Mouse (Mus musculus) CH12.LX (cell line): ENCODE measurements at regions not wholly inside any gene's neighbourhood (a gene's known extent, or its start where the extent isn't known, plus 50 kb on each side); places are given as distances from the start of the nearest gene placed in this dataset.

Source experiments
- CHD2 ChIP-seq: IDR thresholded peaks from 2 replicates; pipeline ENCODE4 v1.6.1; 2011; ENCODE audit warnings: low read length, improper control_type of control experiment
- CTCF ChIP-seq, 2 experiments: IDR thresholded peaks in 1 of 2; conservative IDR thresholded peaks in 1 of 2; 2 replicates each; pipeline ENCODE4 v1.5.1; 2011 to 2012; ENCODE audit warnings: low read depth in 2 of 2, low read length in 2 of 2, improper control_type of control experiment in 1 of 2, inconsistent platforms in 1 of 2, mild to moderate bottlenecking in 1 of 2, moderate library complexity in 1 of 2
- EP300 ChIP-seq: IDR thresholded peaks from 2 replicates; pipeline ENCODE4 v1.6.1; 2011; ENCODE audit warnings: low read length, improper control_type of control experiment
- ETS1 ChIP-seq: conservative IDR thresholded peaks from 2 replicates; pipeline ENCODE4 v1.6.1; 2012; ENCODE audit warnings: low read depth, mild to moderate bottlenecking, inconsistent platforms, low read length, improper control_type of control experiment, moderate library complexity
- GABPA ChIP-seq: IDR thresholded peaks from 2 replicates; pipeline ENCODE4 v1.6.1; 2012; ENCODE audit warnings: low read depth, low read length, improper control_type of control experiment, inconsistent platforms; ENCODE audit not compliant: insufficient replicate concordance
- IRF4 ChIP-seq: IDR thresholded peaks from 2 replicates; pipeline ENCODE4 v1.6.1; 2014; ENCODE audit warnings: low read depth, mild to moderate bottlenecking, inconsistent platforms, low read length, improper control_type of control experiment
- MAX ChIP-seq: IDR thresholded peaks from 2 replicates; pipeline ENCODE4 v1.6.1; 2011; ENCODE audit warnings: low read length, improper control_type of control experiment
- POLR2A ChIP-seq: IDR thresholded peaks from 2 replicates; pipeline ENCODE4 v1.6.1; 2011; ENCODE audit warnings: low read depth, mild to moderate bottlenecking, improper control_type of control experiment, low read length
- RAD21 ChIP-seq: IDR thresholded peaks from 2 replicates; pipeline ENCODE4 v1.6.1; 2011; ENCODE audit warnings: low read depth, mild to moderate bottlenecking, low read length, improper control_type of control experiment, moderate library complexity
- SMC3 ChIP-seq: IDR thresholded peaks from 2 replicates; pipeline ENCODE4 v1.6.1; 2011; ENCODE audit warnings: low read depth, low read length, improper control_type of control experiment
- UBTF ChIP-seq: IDR thresholded peaks from 2 replicates; pipeline ENCODE4 v1.6.1; 2012; ENCODE audit warnings: low read depth, mild to moderate bottlenecking, inconsistent platforms, low read length, improper control_type of control experiment, moderate library complexity
- USF1 ChIP-seq: IDR thresholded peaks from 2 replicates; pipeline ENCODE4 v1.6.1; 2014; ENCODE audit warnings: low read depth, mild to moderate bottlenecking, inconsistent platforms, low read length, improper control_type of control experiment
- ZC3H11A ChIP-seq: IDR thresholded peaks from 2 replicates; pipeline ENCODE4 v1.6.1; 2012; ENCODE audit warnings: low read depth, mild to moderate bottlenecking, inconsistent platforms, low read length, improper control_type of control experiment

DNA sequence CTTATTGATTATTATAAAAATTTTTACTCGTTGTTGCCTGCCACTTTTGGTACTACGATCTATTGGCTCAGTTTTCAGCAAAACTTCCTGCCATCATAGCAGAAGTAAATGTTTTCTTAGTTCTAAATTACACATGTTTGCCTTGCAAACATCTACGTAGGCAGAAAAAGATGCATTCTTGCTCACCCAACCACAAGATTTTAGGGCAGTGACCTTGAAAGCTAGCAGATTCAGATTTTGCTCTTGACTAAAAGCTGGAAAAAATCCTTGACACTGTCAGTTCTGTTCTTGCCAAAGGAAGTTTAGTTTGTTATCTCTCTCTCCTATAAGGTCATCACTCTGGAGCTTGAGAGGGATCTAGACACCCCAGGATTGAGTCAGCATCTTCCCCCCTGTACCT is 66.8 kb downstream of the Mbl2 start:
- TF ChIP-seq CHD2 (no peak), GABPA (no peak), SMC3 (no peak), POLR2A (no peak), ZC3H11A (no peak), CTCF (conservative IDR thresholded peaks at IDR 0.05 in 1 of 2, IDR thresholded peaks at IDR 0.05 in 1 of 2; ENCODE audit: low read depth in 2 of 2, low read length in 2 of 2) (no peak), EP300 (no peak), UBTF (no peak), MAX (no peak), USF1 (no peak), RAD21 (no peak), ETS1 (no peak), IRF4 (no peak)
